Mouse (Mus musculus) olfactory bulb, adult 2 months (tissue): Measurements from ENCODE around the gene Jag2. TPM values are rescaled to one million over a fixed set of nuclear protein-coding genes. Genes with fewer than 3 reads are reported as not detected.

Experiments
- H3K27ac ChIP-seq: fragments of 200-500 bp; 2 replicates; pipeline ENCODE4 v1.5.1; 2012; ENCODE audit warnings: low read depth, low read length; ENCODE audit not compliant: insufficient read depth
- H3K4me1 ChIP-seq: fragments of 200-500 bp; 2 replicates; pipeline ENCODE4 v1.6.1; 2012; ENCODE audit warnings: low read length; ENCODE audit not compliant: control insufficient read depth, insufficient read depth
- H3K4me3 ChIP-seq: fragments of 200-500 bp; 2 replicates; pipeline ENCODE4 v1.5.1; 2012; ENCODE audit warnings: mild to moderate bottlenecking, low read depth, low read length, moderate library complexity; ENCODE audit not compliant: insufficient read depth
- CTCF ChIP-seq: fragments of 200-500 bp; IDR thresholded peaks from 2 replicates; pipeline ENCODE4 v1.5.1; 2012; ENCODE audit warnings: low read depth, mild to moderate bottlenecking, low read length, moderate library complexity; ENCODE audit not compliant: insufficient read depth
- POLR2A ChIP-seq: fragments of 200-500 bp; IDR thresholded peaks from 2 replicates; pipeline ENCODE4 v1.6.1; 2012; ENCODE audit warnings: mild to moderate bottlenecking, low read depth, low read length, moderate library complexity; ENCODE audit not compliant: insufficient read depth
- WGBS: fragments of 180-500 bp; shearing (Covaris S2); methylation state at CpG from one replicate; pipeline ENCODE4 v1.1.7; 2018; 5-methylcytosine and 5-hydroxymethylcytosine counted together
- polyA plus RNA-seq: library from polyadenylated mRNA; stranded (reverse); fragments of >200 nt; gene quantifications from 2 replicates; pipeline ENCODE4 v1.2.4, GENCODE M21; 2012; ENCODE audit warnings: low replicate concordance; ENCODE audit not compliant: missing spikeins, insufficient read depth, insufficient read length

Jag2 gene
- polyA plus RNA-seq, 1 experiment: not detected

- WGBS: 81% methylated on average over 8 of the region's 8 CpGs
- no peak overlapping the region for H3K27ac ChIP-seq
- no peak for TF ChIP-seq POLR2A
- TF ChIP-seq CTCF: no peak
- H3K4me1 ChIP-seq: peaks cover 12% of the 10 kb centered on the region
- no peak overlapping the region for H3K4me3 ChIP-seq
These were observed 29.8 kb upstream of the Jag2 start for GRCm38 (mm10) chr12:112959421-112959820.

- 25% methylated on average over 4 of the region's 4 CpGs for WGBS
- H3K27ac ChIP-seq: no peak overlapping the region
These were observed 28.7 kb upstream of the Jag2 start for GRCm38 (mm10) chr12:112958303-112958702.

GRCm38 (mm10) chr12:112955800-112956199, 26.2 kb upstream of the Jag2 start:
- WGBS: 26% methylated on average over 4 of the region's 4 CpGs
- H3K27ac ChIP-seq: no peak overlapping the region
- no peak overlapping the region for H3K4me3 ChIP-seq
- H3K4me1 ChIP-seq: peaks cover 10% of the 10 kb centered on the region
- TF ChIP-seq CTCF (peak; percentile 64), POLR2A (no peak)

More at GRCm38 (mm10) chr12:112958303-112958702, 28.7 kb upstream of the Jag2 start:
- no peak overlapping the region for H3K4me3 ChIP-seq
- peaks cover 12% of the 10 kb centered on the region for H3K4me1 ChIP-seq
- no peak for TF ChIP-seq POLR2A
- no peak for TF ChIP-seq CTCF

GRCm38 (mm10) chr12:112952926-112953565, 23.5 kb upstream of the Jag2 start:
- TF ChIP-seq CTCF (no peak), POLR2A (no peak)
- 76% methylated on average over 3 of the region's 3 CpGs for WGBS
- H3K27ac ChIP-seq: no peak overlapping the region

GRCm38 (mm10) chr12:112952433-112952832, 22.9 kb upstream of the Jag2 start:
- WGBS: 60% methylated on average over 8 of the region's 8 CpGs
- H3K27ac ChIP-seq: no peak overlapping the region
- TF ChIP-seq POLR2A: no peak
- TF ChIP-seq CTCF: no peak
- H3K4me3 ChIP-seq: no peak overlapping the region
- peaks cover 19% of the 10 kb centered on the region for H3K4me1 ChIP-seq

More at GRCm38 (mm10) chr12:112952926-112953565, 23.5 kb upstream of the Jag2 start:
- H3K4me1 ChIP-seq: peaks cover 19% of the 10 kb centered on the region
- H3K4me3 ChIP-seq: no peak overlapping the region

GRCm38 (mm10) chr12:112951150-112951842, 21.7 kb upstream of the Jag2 start:
- Histone ChIP-seq H3K27ac (peak overlapping the region; percentile 65; the same call in 1 of the 2 replicates), H3K4me3 (no peak overlapping the region)
- TF ChIP-seq POLR2A: no peak
- TF ChIP-seq CTCF: no peak

GRCm38 (mm10) chr12:112950761-112951129, 21.2 kb upstream of the Jag2 start:
- peak overlapping the region; percentile 68 for H3K4me3 ChIP-seq
- TF ChIP-seq CTCF: no peak
- no peak for TF ChIP-seq POLR2A
- H3K4me1 ChIP-seq: peaks cover 14% of the 10 kb centered on the region
- 7% methylated on average over 6 of the region's 6 CpGs for WGBS
- H3K27ac ChIP-seq: peak overlapping the region; percentile 65

More at GRCm38 (mm10) chr12:112951150-112951842, 21.7 kb upstream of the Jag2 start:
- peaks cover 14% of the 10 kb centered on the region for H3K4me1 ChIP-seq
- WGBS: 27% methylated on average over 7 of the region's 7 CpGs

GRCm38 (mm10) chr12:112950040-112950760, 20.6 kb upstream of the Jag2 start:
- Histone ChIP-seq H3K4me1 (peaks cover 14% of the 10 kb centered on the region), H3K4me3 (peak overlapping the region; percentile 68), H3K27ac (peak overlapping the region; percentile 65)
- no peak for TF ChIP-seq CTCF
- TF ChIP-seq POLR2A: peak; percentile 70; the same call in 1 of the 2 replicates
- under 1% methylated on average over 58 of the region's 58 CpGs for WGBS

- no peak overlapping the region for H3K27ac ChIP-seq
- TF ChIP-seq CTCF (no peak), POLR2A (no peak)
- H3K4me3 ChIP-seq: no peak overlapping the region
- WGBS: 41% methylated on average over 4 of the region's 4 CpGs
- H3K4me1 ChIP-seq: peaks cover 15% of the 10 kb centered on the region
These were observed 17.7 kb upstream of the Jag2 start for GRCm38 (mm10) chr12:112947307-112947706.
